Mouse (Mus musculus) lung, embryonic 15.5 days (tissue): ENCODE results near the gene Zfp949. TPM values are rescaled to one million over a fixed set of nuclear protein-coding genes. Genes with fewer than 3 reads are reported as not detected.

Experiments used
- ATAC-seq: fragments of 200-750 bp; cut with Nextera tagmentation; 2 replicates; pipeline ENCODE4 v1.8.0; 2017; ENCODE audit warnings: moderate number of reproducible peaks, borderline replicate concordance; ENCODE audit not compliant: low FRiP score, low TSS enrichment; ENCODE audit errors: extremely low read depth
- H3K27ac ChIP-seq: fragments of 300-500 bp; sonication (generic); 2 replicates; pipeline ENCODE4 v1.5.1; 2015; ENCODE audit warnings: moderate library complexity, mild to moderate bottlenecking, inconsistent platforms
- H3K27me3 ChIP-seq: fragments of 300-500 bp; sonication (generic); 2 replicates; pipeline ENCODE4 v1.6.1; 2015; ENCODE audit warnings: inconsistent platforms
- H3K36me3 ChIP-seq: fragments of 300-500 bp; sonication (generic); 2 replicates; pipeline ENCODE4 v1.6.1; 2015; ENCODE audit warnings: inconsistent platforms
- H3K4me1 ChIP-seq: fragments of 300-500 bp; sonication (generic); 2 replicates; pipeline ENCODE4 v1.6.1; 2015; ENCODE audit warnings: inconsistent platforms
- H3K4me2 ChIP-seq: fragments of 300-500 bp; sonication (generic); 2 replicates; pipeline ENCODE4 v1.6.1; 2015; ENCODE audit warnings: inconsistent platforms, mild to moderate bottlenecking, moderate library complexity
- H3K4me3 ChIP-seq: fragments of 300-500 bp; sonication (generic); 2 replicates; pipeline ENCODE4 v1.5.1; 2015; ENCODE audit warnings: mild to moderate bottlenecking, inconsistent platforms
- H3K9ac ChIP-seq: fragments of 300-500 bp; sonication (generic); 2 replicates; pipeline ENCODE4 v1.6.1; 2015; ENCODE audit warnings: inconsistent platforms
- H3K9me3 ChIP-seq: fragments of 300-500 bp; sonication (generic); 2 replicates; pipeline ENCODE4 v1.6.1; 2016; ENCODE audit warnings: inconsistent platforms
- WGBS: fragments of 180-500 bp; shearing (Covaris S2); methylation state at CpG from one replicate; pipeline ENCODE4 v1.1.7; 2015; 5-methylcytosine and 5-hydroxymethylcytosine counted together
- polyA plus RNA-seq: library from polyadenylated mRNA; unstranded; fragments of >200 nt; fragmentation: Nextera tagmentation; extraction: Ambion mirVana; gene quantifications from 2 replicates; pipeline ENCODE4 v1.2.1, GENCODE M21; 2015

Zfp949 gene
- polyA plus RNA-seq, 1 experiment from 2014 or later, result 11.1 TPM

GRCm38 (mm10) chr9:88523335-88523668 is 24.5 kb upstream of the Zfp949 start:
- H3K4me2 ChIP-seq, result peak overlapping the region; percentile 82
- no peak for ATAC-seq
- peak overlapping the region; percentile 61 for H3K4me3 ChIP-seq
- no peaks in the 10 kb centered on the region for H3K27me3 ChIP-seq
- H3K36me3 ChIP-seq, result peaks cover 12% of the 10 kb centered on the region
- H3K4me1 ChIP-seq, result peaks cover 10% of the 10 kb centered on the region
- no peaks in the 10 kb centered on the region for H3K9me3 ChIP-seq
- H3K9ac ChIP-seq, result peak overlapping the region; percentile 58
- H3K27ac ChIP-seq, result peak overlapping the region; percentile 90
- 1% methylated on average over 16 of the region's 16 CpGs for WGBS

DNA sequence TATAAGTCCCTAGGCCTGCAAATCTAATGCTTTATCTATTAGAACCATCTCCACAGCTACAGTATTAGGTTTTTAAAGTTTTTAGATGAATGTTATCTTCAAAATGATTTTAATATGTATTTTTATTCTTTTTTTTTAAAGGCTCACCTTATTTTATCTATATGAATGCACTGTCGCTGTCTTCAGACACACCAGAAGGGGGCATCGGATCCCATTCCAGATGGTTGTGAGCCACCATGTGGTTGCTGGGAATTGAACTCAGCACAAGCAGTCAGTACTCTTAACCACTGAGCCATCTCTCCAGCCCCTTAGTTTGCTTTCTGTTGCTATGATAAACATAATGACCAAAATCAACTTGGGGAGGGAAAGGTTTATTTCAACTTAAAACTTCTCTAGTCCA is 23.5 kb upstream of the Zfp949 start:
- WGBS, result 93% methylated on average over 2 of the region's 2 CpGs
- H3K4me3 ChIP-seq, result no peak overlapping the region
- peaks cover 10% of the 10 kb centered on the region for H3K4me1 ChIP-seq
- no peak overlapping the region for H3K9ac ChIP-seq
- H3K4me2 ChIP-seq, result no peak overlapping the region
- H3K27ac ChIP-seq, result no peak overlapping the region
- ATAC-seq, result no peak
- no peaks in the 10 kb centered on the region for H3K9me3 ChIP-seq
- peaks cover 12% of the 10 kb centered on the region for H3K36me3 ChIP-seq
- no peaks in the 10 kb centered on the region for H3K27me3 ChIP-seq

- Histone ChIP-seq H3K27ac (no peak overlapping the region), H3K4me1 (peaks cover 10% of the 10 kb centered on the region), H3K9me3 (no peaks in the 10 kb centered on the region), H3K4me2 (no peak overlapping the region), H3K36me3 (peaks cover 12% of the 10 kb centered on the region), H3K9ac (no peak overlapping the region), H3K4me3 (no peak overlapping the region), H3K27me3 (no peaks in the 10 kb centered on the region)
- WGBS, result 59% methylated on average over 3 of the region's 3 CpGs
- no peak for ATAC-seq
Observed at GRCm38 (mm10) chr9:88524796-88525195, 23.0 kb upstream of the Zfp949 start.

DNA sequence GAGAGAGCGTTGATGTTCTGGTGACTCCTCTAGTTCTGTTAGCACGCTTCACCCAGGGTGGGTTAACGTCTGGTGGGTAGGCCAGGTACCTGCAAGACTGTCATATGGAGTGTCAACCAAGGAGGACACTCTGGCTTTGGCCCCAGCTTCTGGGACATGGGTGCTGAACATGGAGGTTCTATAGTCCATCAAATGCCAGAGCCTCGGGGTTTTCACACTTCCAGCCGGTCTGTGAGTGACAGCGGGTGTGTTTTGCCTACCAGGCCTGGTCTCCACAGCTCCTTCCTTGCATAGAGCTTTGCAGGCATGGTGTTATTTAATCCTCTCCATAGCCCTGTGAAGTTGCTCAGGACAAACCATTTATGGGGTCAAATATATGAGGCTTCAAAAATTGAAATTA is 22.5 kb upstream of the Zfp949 start:
- no peaks in the 10 kb centered on the region for H3K27me3 ChIP-seq
- no peak overlapping the region for H3K4me3 ChIP-seq
- H3K27ac ChIP-seq, result no peak overlapping the region
- H3K9me3 ChIP-seq, result no peaks in the 10 kb centered on the region
- H3K36me3 ChIP-seq, result peaks cover 9% of the 10 kb centered on the region
- no peak overlapping the region for H3K4me2 ChIP-seq
- no peak overlapping the region for H3K9ac ChIP-seq
- ATAC-seq, result no peak
- whole genome bisulfite sequencing, result 87% methylated on average over 6 of the region's 6 CpGs
- peaks cover 9% of the 10 kb centered on the region for H3K4me1 ChIP-seq

GRCm38 (mm10) chr9:88527956-88528355 is 19.9 kb upstream of the Zfp949 start:
- Histone ChIP-seq H3K9me3 (no peaks in the 10 kb centered on the region), H3K9ac (no peak overlapping the region), H3K27ac (no peak overlapping the region), H3K4me2 (no peak overlapping the region), H3K4me1 (no peaks in the 10 kb centered on the region), H3K4me3 (no peak overlapping the region), H3K27me3 (no peaks in the 10 kb centered on the region), H3K36me3 (no peaks in the 10 kb centered on the region)
- WGBS, result 72% methylated on average over 4 of the region's 4 CpGs
- no peak for ATAC-seq

GRCm38 (mm10) chr9:88528736-88529135 is 19.1 kb upstream of the Zfp949 start:
- WGBS, result 83% methylated on average over 5 of the region's 5 CpGs
- H3K36me3 ChIP-seq, result no peaks in the 10 kb centered on the region
- no peak overlapping the region for H3K27ac ChIP-seq
- H3K4me3 ChIP-seq, result no peak overlapping the region
- H3K9me3 ChIP-seq, result no peaks in the 10 kb centered on the region
- ATAC-seq, result no peak
- no peaks in the 10 kb centered on the region for H3K27me3 ChIP-seq
- no peak overlapping the region for H3K9ac ChIP-seq
- H3K4me1 ChIP-seq, result no peaks in the 10 kb centered on the region
- H3K4me2 ChIP-seq, result no peak overlapping the region

- no peak for ATAC-seq
- Histone ChIP-seq H3K4me3 (no peak overlapping the region), H3K9me3 (no peaks in the 10 kb centered on the region), H3K36me3 (no peaks in the 10 kb centered on the region), H3K4me1 (no peaks in the 10 kb centered on the region), H3K9ac (no peak overlapping the region), H3K4me2 (no peak overlapping the region), H3K27ac (no peak overlapping the region), H3K27me3 (no peaks in the 10 kb centered on the region)
- WGBS, result 77% methylated on average over 3 of the region's 3 CpGs
Observed at GRCm38 (mm10) chr9:88529571-88529970, 18.2 kb upstream of the Zfp949 start.

- ATAC-seq, result no peak
- 51% methylated on average over 5 of the region's 5 CpGs for WGBS
- H3K27ac ChIP-seq, result no peak overlapping the region
- H3K9ac ChIP-seq, result no peak overlapping the region
- no peaks in the 10 kb centered on the region for H3K36me3 ChIP-seq
- H3K4me1 ChIP-seq, result no peaks in the 10 kb centered on the region
- no peak overlapping the region for H3K4me2 ChIP-seq
- no peaks in the 10 kb centered on the region for H3K27me3 ChIP-seq
- no peaks in the 10 kb centered on the region for H3K9me3 ChIP-seq
- H3K4me3 ChIP-seq, result no peak overlapping the region
Observed at GRCm38 (mm10) chr9:88529979-88530580, 17.7 kb upstream of the Zfp949 start.

DNA sequence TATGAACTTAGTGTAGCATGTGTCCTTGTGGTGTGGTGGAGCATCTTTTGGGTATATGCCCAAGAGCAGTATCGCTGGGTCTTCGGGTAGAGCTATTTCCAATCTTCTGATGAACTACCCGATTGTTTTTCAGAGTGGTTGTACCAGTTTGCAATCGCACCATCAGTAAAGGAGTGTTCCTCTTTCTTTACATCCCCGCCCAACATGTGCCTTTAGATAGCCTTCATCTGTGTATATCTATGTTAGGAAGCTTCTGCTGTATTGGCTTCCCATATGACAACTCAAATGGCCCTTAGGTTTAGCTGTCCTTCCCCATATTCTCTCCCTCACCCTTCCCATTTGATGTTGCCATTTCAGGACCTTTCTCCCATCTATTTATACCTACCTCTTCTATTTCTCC is 13.7 kb upstream of the Zfp949 start:
- Histone ChIP-seq H3K4me3 (no peak overlapping the region), H3K9me3 (no peaks in the 10 kb centered on the region), H3K9ac (no peak overlapping the region), H3K4me2 (no peak overlapping the region), H3K4me1 (no peaks in the 10 kb centered on the region), H3K27ac (no peak overlapping the region), H3K27me3 (no peaks in the 10 kb centered on the region), H3K36me3 (no peaks in the 10 kb centered on the region)
- 89% methylated on average over 5 of the region's 5 CpGs for WGBS
- ATAC-seq, result no peak

DNA sequence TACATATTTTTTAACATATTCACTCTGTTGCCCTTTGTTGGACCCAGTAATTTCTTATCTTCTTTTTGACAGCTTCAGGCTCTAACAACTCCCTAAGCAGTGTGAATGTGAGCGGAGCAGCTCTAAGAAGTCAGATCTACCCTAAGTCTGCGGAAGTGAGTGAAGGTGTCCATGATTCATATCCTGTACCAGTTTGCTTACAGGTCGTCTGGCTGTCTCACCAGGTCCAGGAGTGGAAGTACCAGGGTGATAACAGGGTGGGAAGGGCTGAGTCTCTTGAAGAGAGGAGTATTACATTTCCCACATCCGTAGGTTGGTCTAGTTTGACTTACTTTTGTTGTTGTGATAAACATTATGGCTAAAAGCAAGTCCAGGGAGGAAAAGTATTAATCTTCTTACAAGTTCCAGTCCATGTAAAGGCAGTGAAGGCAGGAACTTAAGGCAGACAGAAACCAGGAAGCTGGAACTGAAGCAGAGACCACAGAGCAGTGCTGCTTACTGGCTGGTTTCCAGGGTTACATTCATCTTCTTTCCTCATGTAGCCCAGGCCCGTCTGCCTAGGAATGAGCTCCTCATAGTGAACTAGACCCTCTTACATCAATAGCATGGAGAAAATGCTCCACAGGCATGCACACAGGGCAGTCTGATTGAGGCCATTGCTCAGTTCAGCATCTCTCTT is 8.1 kb upstream of the Zfp949 start:
- no peak overlapping the region for H3K4me3 ChIP-seq
- no peak overlapping the region for H3K27ac ChIP-seq
- no peaks in the 10 kb centered on the region for H3K4me1 ChIP-seq
- H3K9me3 ChIP-seq, result no peaks in the 10 kb centered on the region
- no peak for ATAC-seq
- H3K4me2 ChIP-seq, result no peak overlapping the region
- H3K27me3 ChIP-seq, result no peaks in the 10 kb centered on the region
- H3K36me3 ChIP-seq, result no peaks in the 10 kb centered on the region
- WGBS, result 51% methylated on average over 5 of the region's 5 CpGs
- no peak overlapping the region for H3K9ac ChIP-seq

DNA sequence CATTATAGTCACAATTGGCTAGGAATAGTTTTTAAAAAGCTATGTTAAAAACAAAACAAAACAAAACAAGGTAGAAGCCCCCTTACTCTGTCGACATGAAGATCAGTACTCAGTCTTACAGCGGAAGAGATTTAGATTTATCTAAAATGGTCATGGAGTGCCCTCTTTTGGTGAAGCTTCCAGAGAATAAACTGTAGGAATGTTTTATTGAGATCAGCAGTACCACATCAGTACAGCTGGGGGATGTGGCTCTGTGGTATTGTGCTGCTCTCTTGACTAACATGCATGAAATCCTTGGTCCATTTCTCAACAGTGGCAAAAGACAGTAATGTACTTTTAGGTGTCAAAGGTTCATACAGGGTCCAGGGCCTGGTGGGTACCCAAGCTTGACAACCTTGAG is 5.0 kb upstream of the Zfp949 start:
- no peaks in the 10 kb centered on the region for H3K27me3 ChIP-seq
- no peak overlapping the region for H3K4me3 ChIP-seq
- H3K9ac ChIP-seq, result no peak overlapping the region
- no peak for ATAC-seq
- 23% methylated on average over 2 of the region's 2 CpGs for WGBS
- H3K4me1 ChIP-seq, result no peaks in the 10 kb centered on the region
- no peaks in the 10 kb centered on the region for H3K9me3 ChIP-seq
- H3K4me2 ChIP-seq, result no peak overlapping the region
- H3K27ac ChIP-seq, result no peak overlapping the region
- no peaks in the 10 kb centered on the region for H3K36me3 ChIP-seq

DNA sequence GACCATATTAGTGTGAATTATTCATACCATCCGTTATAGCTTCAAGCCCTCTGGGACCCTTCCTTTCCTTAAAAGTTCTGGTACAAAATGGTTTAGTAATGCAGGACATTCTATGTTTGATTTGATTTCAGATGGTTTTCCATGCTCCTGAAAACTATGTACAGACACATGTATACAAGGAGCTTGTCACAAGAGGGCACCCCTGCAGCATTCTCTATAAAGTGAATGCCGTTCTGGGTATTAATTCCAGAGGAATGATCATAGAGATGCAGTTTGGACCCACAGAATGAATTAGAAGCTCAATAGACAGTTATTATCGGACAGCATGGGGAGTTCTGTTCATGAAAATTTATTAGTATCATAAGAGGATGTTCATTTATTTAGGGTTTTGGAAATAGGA is 2.3 kb upstream of the Zfp949 start:
- no peaks in the 10 kb centered on the region for H3K9me3 ChIP-seq
- H3K27ac ChIP-seq, result no peak overlapping the region
- H3K4me3 ChIP-seq, result no peak overlapping the region
- no peak for ATAC-seq
- no peaks in the 10 kb centered on the region for H3K27me3 ChIP-seq
- no peaks in the 10 kb centered on the region for H3K36me3 ChIP-seq
- H3K4me1 ChIP-seq, result peaks cover 14% of the 10 kb centered on the region
- no peak overlapping the region for H3K9ac ChIP-seq
- no peak overlapping the region for H3K4me2 ChIP-seq
- WGBS, result 40% methylated on average over 3 of the region's 3 CpGs

GRCm38 (mm10) chr9:88546166-88546565 is 1.7 kb upstream of the Zfp949 start:
- H3K9me3 ChIP-seq, result no peaks in the 10 kb centered on the region
- no peak overlapping the region for H3K4me3 ChIP-seq
- H3K9ac ChIP-seq, result no peak overlapping the region
- H3K36me3 ChIP-seq, result no peaks in the 10 kb centered on the region
- peaks cover 14% of the 10 kb centered on the region for H3K4me1 ChIP-seq
- 6% methylated on average over 2 of the region's 2 CpGs for WGBS
- no peak overlapping the region for H3K4me2 ChIP-seq
- ATAC-seq, result no peak
- H3K27me3 ChIP-seq, result no peaks in the 10 kb centered on the region
- no peak overlapping the region for H3K27ac ChIP-seq
